Mouse (Mus musculus) left cerebral cortex, postnatal 25 days (tissue): ENCODE measurements around the gene Iqsec1. TPM values are rescaled to one million over a fixed set of nuclear protein-coding genes. Genes with fewer than 3 reads are reported as not detected.

Source experiments
- DNase-seq, 2 experiments: peaks; one replicate each; pipeline ENCODE4 v3.0.0; 2022; ENCODE audit warnings: low spot score in 2 of 2, mixed read lengths in 1 of 2
- intact Hi-C: fragments of 180-260 bp; cut with DNase I; formaldehyde crosslinking; loops from one replicate; pipeline ENCODE4 v1.15.1; 2025
- microRNA-seq, 2 experiments: library from miRNA; unstranded; fragments of <30 nt; microRNA quantifications; one replicate each; pipeline ENCODE4 v1.2.0; 2022
- total RNA-seq, 2 experiments: library from RNA; stranded (reverse); gene quantifications; 2 replicates each; pipeline ENCODE4 v1.2.3; 2021

Iqsec1 gene
- total RNA-seq, 2 experiments from 2014 or later, result 317 to 348 TPM

- intact Hi-C loops, result no loop called here
- DNase-seq, result no peak
Measured at GRCm38 (mm10) chr6:90621584-90621890, 366.9 kb downstream of the Iqsec1 start.

- intact Hi-C loops, result no loop called here
- DNase-seq, result no peak
Measured at GRCm38 (mm10) chr6:90620791-90621583, 367.5 kb downstream of the Iqsec1 start.

GRCm38 (mm10) chr6:90619936-90620335 lies 368.5 kb downstream of the Iqsec1 start:
- DNase-seq, result no peak
- intact Hi-C loops, result no loop called here

DNA sequence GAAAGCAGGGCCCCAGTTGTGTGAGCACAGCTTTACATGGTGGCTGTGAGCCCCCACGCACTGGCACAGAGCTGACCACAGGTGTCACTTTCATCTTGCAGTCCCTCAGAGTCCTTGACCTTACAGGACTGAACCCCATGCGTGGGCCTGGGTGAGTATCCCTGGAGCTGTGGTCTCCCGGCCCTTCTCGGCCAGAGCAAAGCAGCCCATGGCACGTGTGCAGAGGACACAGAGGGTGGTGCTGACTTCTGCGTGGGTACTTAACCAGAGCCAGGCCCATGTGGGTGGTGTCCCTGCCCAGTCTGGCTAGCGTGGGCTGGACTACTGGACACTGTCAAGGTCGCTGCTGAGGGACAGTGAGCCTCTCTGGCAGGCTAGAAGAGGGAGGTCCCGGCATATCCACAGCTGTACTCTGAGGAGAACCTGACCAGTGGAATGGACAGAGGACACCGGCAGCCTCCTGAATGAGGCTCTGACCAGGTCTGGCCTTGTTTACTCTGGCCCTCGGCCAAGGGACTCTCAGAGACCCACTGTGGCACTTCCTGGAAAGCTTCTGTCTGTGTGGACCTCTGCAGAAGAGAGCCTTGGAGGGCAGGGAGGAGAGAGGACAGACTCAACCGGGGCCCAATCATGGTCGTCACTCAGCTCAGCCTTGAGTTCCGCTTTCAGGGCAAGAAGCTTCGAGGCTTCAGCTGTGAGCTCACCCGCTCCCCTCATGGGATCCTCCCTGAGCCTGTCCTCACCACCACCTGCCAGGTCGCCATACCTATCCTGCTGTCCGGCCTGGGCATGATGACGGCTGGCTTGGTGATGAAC lies 369.5 kb downstream of the Iqsec1 start:
- intact Hi-C loops, result no loop called here
- DNase-seq, result peak in 1 of 2 experiments; percentile 5

DNA sequence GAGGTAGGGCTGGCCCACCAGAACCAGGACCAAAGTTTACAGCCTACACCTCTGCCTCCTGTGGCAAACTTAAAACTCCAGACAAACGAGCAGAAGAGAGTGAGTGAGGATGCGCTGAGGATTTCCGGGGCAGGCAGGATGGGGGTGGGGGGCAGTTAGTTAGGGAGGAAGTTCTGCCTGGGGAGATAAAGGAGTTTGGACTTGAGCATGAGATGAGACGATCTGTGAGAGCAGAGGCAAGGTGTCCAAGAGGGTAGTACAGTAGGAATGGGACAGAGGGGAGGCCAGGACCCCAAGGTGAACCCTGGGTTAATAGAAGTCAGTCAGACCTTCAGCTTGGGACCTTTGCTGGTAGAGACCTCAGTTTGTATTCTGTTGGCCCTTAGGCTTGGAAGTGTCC lies 370.2 kb downstream of the Iqsec1 start:
- intact Hi-C loops, result no loop called here

DNA sequence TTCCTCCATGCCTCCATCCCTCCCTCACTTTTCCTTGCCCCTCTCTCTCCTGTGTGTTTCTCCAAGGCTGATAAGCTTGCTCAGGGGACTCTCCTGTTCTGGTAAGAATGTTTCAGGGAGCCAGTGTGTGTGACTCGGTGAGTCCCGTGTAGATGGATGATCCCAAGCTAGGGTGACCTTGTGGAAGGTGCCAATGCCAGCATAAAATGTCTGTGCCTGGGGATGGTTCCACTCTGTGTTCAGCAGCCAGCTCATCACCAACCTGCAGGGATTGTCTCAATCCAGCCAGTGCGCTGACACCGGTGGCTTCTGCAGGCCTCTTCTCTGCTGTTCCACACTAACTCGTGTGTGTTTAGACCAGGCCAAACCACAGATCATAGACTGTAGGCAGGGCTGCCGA lies 372.0 kb downstream of the Iqsec1 start:
- DNase-seq, result no peak
- intact Hi-C loops, result no loop called here

More for the DNA sequence above, 370.2 kb downstream of the Iqsec1 start:
- no peak for DNase-seq

GRCm38 (mm10) chr6:90615991-90616390 lies 372.5 kb downstream of the Iqsec1 start:
- intact Hi-C loops, result no loop called here
- DNase-seq, result no peak

- no peak for DNase-seq
- intact Hi-C loops, result no loop called here
Measured at GRCm38 (mm10) chr6:90615362-90615761, 373.1 kb downstream of the Iqsec1 start.

GRCm38 (mm10) chr6:90613277-90613676 lies 375.2 kb downstream of the Iqsec1 start:
- DNase-seq, result no peak
- intact Hi-C loops, result no loop called here

DNA sequence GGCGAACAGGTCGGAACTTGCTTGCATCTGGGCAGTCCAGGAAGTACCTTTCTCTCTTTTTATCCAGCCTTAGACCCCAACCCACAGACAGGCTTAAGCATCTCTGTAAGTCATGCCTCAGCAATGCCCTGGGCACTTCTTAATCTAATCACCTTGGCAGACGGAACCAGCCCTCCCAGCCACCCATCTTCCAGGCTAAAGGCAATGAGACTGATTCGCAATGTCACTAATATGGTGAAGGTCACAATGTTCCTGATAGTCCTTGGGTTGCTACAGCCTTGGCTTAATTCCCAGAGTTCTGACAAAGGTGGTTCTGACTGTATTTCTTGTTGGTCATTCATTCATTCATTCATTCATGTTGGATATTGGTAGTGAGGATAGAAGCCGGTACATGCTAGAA lies 378.2 kb downstream of the Iqsec1 start:
- no peak for DNase-seq
- intact Hi-C loops, result no loop called here

DNA sequence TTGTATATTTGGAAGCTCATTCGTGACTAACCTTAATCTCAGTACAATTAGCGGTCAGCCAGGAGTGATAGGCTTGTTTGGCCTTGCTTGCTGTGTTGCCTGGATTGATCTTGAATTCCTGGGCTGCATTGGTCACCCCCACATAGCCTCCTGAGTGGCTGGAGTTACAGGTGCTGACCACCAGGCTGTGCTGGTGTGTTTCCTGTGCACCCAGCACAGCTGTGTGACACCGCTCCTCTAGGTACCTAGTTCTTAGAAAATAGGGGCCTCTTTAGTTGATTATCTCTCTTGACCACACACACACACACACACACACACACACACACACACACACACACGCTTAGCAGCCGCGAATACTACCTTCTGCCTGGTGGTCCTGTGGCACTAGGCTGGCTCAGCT lies 380.3 kb downstream of the Iqsec1 start:
- intact Hi-C loops, result loop anchor here (5.0 to 10.0 kb wide), 2 partner anchors 119 to 507 kb away; partner anchors contain the start of gene Nup210
- DNase-seq, result no peak

DNA sequence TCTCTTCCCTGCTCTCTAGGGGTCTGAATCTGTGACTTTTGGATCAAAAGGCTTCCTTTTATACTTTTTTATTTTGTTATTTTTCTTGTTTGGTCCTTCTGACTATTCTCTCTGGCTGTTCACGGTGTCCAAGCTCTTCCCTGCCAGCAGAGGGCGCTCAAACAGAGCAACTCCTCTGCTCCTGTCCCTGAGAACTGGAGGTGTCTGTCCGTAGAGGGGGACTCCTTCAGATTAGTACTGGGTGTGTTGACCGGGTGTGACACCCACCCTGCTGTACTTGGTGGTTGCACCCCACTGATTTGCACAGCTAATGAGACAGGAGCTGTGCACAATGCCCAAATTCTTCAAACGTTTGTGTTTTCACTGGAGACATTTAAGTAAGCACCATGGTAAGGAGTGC lies 381.3 kb downstream of the Iqsec1 start:
- DNase-seq, result peak; percentile 53 to 59
- intact Hi-C loops, result loop anchor here (5.0 to 10.0 kb wide), 2 partner anchors 120 to 508 kb away; partner anchors contain the start of gene Nup210

- intact Hi-C loops, result loop anchor here (5.0 to 10.0 kb wide), 2 partner anchors 121 to 508 kb away; partner anchors contain the start of gene Nup210
- peak; percentile 48 to 63 for DNase-seq
Measured at GRCm38 (mm10) chr6:90606538-90606937, 381.9 kb downstream of the Iqsec1 start.

Small RNAs within 50 kb of the gene (microRNA-seq; reads per million reads assigned to microRNA genes)
- gene Gm24816, result 0 reads per million in 2 experiments

Other genes with a start within 250 kb of the Iqsec1 start
- 10 to 100 TPM; 26.5 to 28.9 TPM for gene Nup210, start 128.1 kb upstream of the Iqsec1 start, total RNA-seq
- 100 to 1,000 TPM; 158 to 161 TPM for gene Hdac11, start 168.0 kb upstream of the Iqsec1 start, total RNA-seq
- 1 to 10 TPM; 3.9 to 6.5 TPM for gene Fbln2, start 223.8 kb upstream of the Iqsec1 start, total RNA-seq